Mouse (Mus musculus): ENCODE measurements around the gene Atg5.
"Not testable (repeated sequence)": the region's sequence is repeated elsewhere in the genome, so short reads cannot be mapped to it uniquely, and the experiment has no call there.

Atg5 gene

GRCm38 (mm10) chr10:44315276-44315675 is 47.1 kb downstream of the Atg5 start:
- no peak for DNase-seq (ENCODE audit: extremely low spot score)

- no peak for DNase-seq (ENCODE audit: extremely low spot score)
Measured at GRCm38 (mm10) chr10:44316280-44317270, 48.4 kb downstream of the Atg5 start.

- DNase-seq (ENCODE audit: extremely low spot score): no peak
Measured at GRCm38 (mm10) chr10:44322166-44322565, 54.0 kb downstream of the Atg5 start.

GRCm38 (mm10) chr10:44323070-44323775 is 55.1 kb downstream of the Atg5 start:
- no peak for DNase-seq (ENCODE audit: extremely low spot score)

GRCm38 (mm10) chr10:44323836-44324235 is 55.7 kb downstream of the Atg5 start:
- no peak for DNase-seq (ENCODE audit: extremely low spot score)

GRCm38 (mm10) chr10:44325551-44326500 is 57.7 kb downstream of the Atg5 start:
- no peak for DNase-seq (ENCODE audit: extremely low spot score)

GRCm38 (mm10) chr10:44327057-44327456 is 58.9 kb downstream of the Atg5 start:
- no peak for DNase-seq (ENCODE audit: extremely low spot score)

GRCm38 (mm10) chr10:44328347-44328746 is 60.2 kb downstream of the Atg5 start:
- peak; percentile 37 for DNase-seq (ENCODE audit: extremely low spot score)

- no peak for DNase-seq (ENCODE audit: extremely low spot score)
Measured at GRCm38 (mm10) chr10:44330717-44331116, 62.6 kb downstream of the Atg5 start.

GRCm38 (mm10) chr10:44331469-44331868 is 63.3 kb downstream of the Atg5 start:
- DNase-seq (ENCODE audit: extremely low spot score): no peak

GRCm38 (mm10) chr10:44332656-44333055 is 64.5 kb downstream of the Atg5 start:
- DNase-seq (ENCODE audit: extremely low spot score): not testable (repeated sequence)

GRCm38 (mm10) chr10:44336641-44337382 is 68.7 kb downstream of the Atg5 start:
- not testable (repeated sequence) for DNase-seq (ENCODE audit: extremely low spot score)

- DNase-seq (ENCODE audit: extremely low spot score): no peak
Measured at GRCm38 (mm10) chr10:44338571-44338970, 70.4 kb downstream of the Atg5 start.

- no peak for DNase-seq (ENCODE audit: extremely low spot score)
Measured at GRCm38 (mm10) chr10:44339326-44339725, 71.2 kb downstream of the Atg5 start.

GRCm38 (mm10) chr10:44340928-44341327 is 72.8 kb downstream of the Atg5 start:
- no peak for DNase-seq (ENCODE audit: extremely low spot score)

- no peak for DNase-seq (ENCODE audit: extremely low spot score)
Measured at GRCm38 (mm10) chr10:44341826-44342521, 73.8 kb downstream of the Atg5 start.

GRCm38 (mm10) chr10:44343351-44343750 is 75.2 kb downstream of the Atg5 start:
- DNase-seq (ENCODE audit: extremely low spot score): no peak

GRCm38 (mm10) chr10:44347549-44348172 is 79.5 kb downstream of the Atg5 start:
- DNase-seq (ENCODE audit: extremely low spot score): no peak

GRCm38 (mm10) chr10:44348474-44349415 is 80.6 kb downstream of the Atg5 start:
- DNase-seq (ENCODE audit: extremely low spot score): no peak

All from embryo, embryonic 9.5 days (tissue).